Mouse (Mus musculus) splenic B cell, adult 2 months (primary cell): ENCODE measurements around the gene Sema3g.

Experiments used
- DNase-seq: peaks from one replicate; pipeline ENCODE4 v3.0.0-alpha.2; 2011; ENCODE audit warnings: low read depth, low spot score
- H3K27me3 ChIP-seq: 2 replicates; pipeline ENCODE4 v1.6.1; 2012; ENCODE audit warnings: mild to moderate bottlenecking, low read length, moderate library complexity, mixed read lengths; ENCODE audit not compliant: control insufficient read depth, poor library complexity, insufficient read depth, severe bottlenecking
- H3K36me3 ChIP-seq: 2 replicates; pipeline ENCODE4 v1.6.1; 2012; ENCODE audit warnings: mild to moderate bottlenecking, low read length, moderate library complexity, mixed read lengths; ENCODE audit not compliant: control insufficient read depth, poor library complexity, insufficient read depth, severe bottlenecking

Sema3g gene

GRCm38 (mm10) chr14:31217666-31218065 lies at the start of gene Sema3g:
TSS of gene Sema3g (plus strand) at chr14:31217860.
- DNase-seq = peak; percentile 70
- no peaks in the 10 kb centered on the region for H3K36me3 ChIP-seq
- no peaks in the 10 kb centered on the region for H3K27me3 ChIP-seq

- H3K27me3 ChIP-seq = no peaks in the 10 kb centered on the region
- DNase-seq = no peak
- peaks cover 13% of the 10 kb centered on the region for H3K36me3 ChIP-seq
Measured at GRCm38 (mm10) chr14:31168425-31168824, 49.2 kb upstream of the Sema3g start, which contains the start of gene Stab1. TSS of gene Stab1 (minus strand) at chr14:31168641.

GRCm38 (mm10) chr14:31169508-31169907 lies 48.2 kb upstream of the Sema3g start:
- no peaks in the 10 kb centered on the region for H3K27me3 ChIP-seq
- peak; percentile 22 for DNase-seq
- H3K36me3 ChIP-seq = peaks cover 14% of the 10 kb centered on the region

- H3K27me3 ChIP-seq = no peaks in the 10 kb centered on the region
- peaks cover 16% of the 10 kb centered on the region for H3K36me3 ChIP-seq
- DNase-seq = no peak
Measured at GRCm38 (mm10) chr14:31170963-31171362, 46.7 kb upstream of the Sema3g start.

DNA sequence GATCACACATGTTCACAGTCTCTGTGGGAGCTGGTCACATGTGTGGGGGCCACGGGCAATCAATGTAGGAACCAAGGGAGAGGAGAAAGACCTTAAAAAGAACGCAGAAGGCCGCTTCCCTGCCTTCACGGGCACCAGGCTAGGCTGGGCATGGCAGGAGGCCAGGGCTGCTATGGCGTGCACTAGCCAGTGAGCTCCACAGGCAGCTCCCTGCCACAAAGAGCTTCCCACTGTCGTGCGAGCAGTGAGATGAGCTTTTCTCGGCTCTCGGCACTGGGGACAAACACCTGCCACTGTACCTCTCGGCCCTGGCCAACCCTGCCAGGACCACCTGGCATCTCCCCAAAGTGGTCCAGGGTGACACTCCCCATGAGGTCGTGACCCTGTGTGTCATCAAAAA lies 46.3 kb upstream of the Sema3g start:
- H3K36me3 ChIP-seq = peaks cover 16% of the 10 kb centered on the region
- no peak for DNase-seq
- no peaks in the 10 kb centered on the region for H3K27me3 ChIP-seq

- DNase-seq = no peak
- Histone ChIP-seq H3K36me3 (peaks cover 18% of the 10 kb centered on the region), H3K27me3 (no peaks in the 10 kb centered on the region)
Measured at GRCm38 (mm10) chr14:31171821-31172220, 45.8 kb upstream of the Sema3g start.

DNA sequence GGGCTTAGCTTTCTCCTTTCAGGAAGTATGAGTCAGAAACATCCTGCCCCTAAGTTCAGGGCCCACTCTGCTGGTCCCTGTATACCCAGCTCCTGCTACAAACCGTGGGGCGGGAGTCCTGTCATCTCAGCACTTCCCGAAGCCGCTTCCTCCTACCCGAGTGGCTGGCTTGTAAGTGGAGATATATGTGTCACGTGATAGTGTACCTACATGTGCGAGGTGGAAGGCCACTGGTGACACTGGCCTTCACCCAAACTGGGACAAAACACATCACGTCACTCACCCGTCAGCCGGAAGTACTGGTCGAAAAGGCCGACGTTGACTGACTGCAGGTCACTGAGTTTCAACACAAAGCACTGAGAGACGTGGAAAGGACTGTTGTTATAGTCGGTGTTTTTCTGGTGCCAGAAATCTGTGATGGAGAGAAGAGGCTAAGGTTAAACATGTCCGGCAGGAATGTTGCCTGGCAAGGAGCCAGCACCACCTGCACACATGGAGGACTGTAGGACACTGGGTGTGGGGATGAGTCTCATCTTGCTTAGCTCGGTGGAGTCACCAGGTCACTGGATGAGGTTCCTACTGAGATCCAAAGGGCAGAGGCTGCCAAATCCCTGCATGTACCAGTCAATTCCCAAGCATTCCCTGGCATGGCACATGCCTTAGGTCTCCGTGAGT lies 44.7 kb upstream of the Sema3g start:
- no peak for DNase-seq
- H3K27me3 ChIP-seq = no peaks in the 10 kb centered on the region
- H3K36me3 ChIP-seq = peaks cover 21% of the 10 kb centered on the region

DNA sequence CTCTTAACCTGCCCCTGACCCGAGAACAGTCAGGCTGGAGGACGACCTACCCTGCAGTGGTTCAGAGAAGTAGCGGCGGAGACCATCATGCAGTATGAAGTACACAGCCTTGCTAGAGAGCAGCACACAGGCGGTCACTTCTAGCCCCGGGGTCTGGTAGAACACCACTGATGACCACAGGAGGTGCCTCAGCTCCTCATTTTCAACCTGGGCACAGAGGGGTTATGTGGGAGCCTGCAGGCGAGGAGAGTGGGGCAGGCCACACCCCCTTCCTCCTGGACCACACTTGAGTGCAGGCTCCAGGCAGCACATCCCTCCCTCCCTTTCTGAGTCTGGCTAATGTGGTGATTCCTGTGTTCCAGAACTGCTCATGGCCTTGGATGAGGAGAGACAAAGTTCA lies 44.1 kb upstream of the Sema3g start:
- no peak for DNase-seq
- Histone ChIP-seq H3K36me3 (peaks cover 21% of the 10 kb centered on the region), H3K27me3 (no peaks in the 10 kb centered on the region)

GRCm38 (mm10) chr14:31177287-31177686 lies 40.4 kb upstream of the Sema3g start:
- Histone ChIP-seq H3K27me3 (no peaks in the 10 kb centered on the region), H3K36me3 (peaks cover 16% of the 10 kb centered on the region)
- no peak for DNase-seq

- H3K36me3 ChIP-seq = peaks cover 14% of the 10 kb centered on the region
- H3K27me3 ChIP-seq = no peaks in the 10 kb centered on the region
- DNase-seq = no peak
Measured at GRCm38 (mm10) chr14:31177715-31178114, 39.9 kb upstream of the Sema3g start.

GRCm38 (mm10) chr14:31179677-31180365 lies 37.8 kb upstream of the Sema3g start:
- Histone ChIP-seq H3K36me3 (peaks cover 15% of the 10 kb centered on the region), H3K27me3 (no peaks in the 10 kb centered on the region)
- DNase-seq = no peak

DNA sequence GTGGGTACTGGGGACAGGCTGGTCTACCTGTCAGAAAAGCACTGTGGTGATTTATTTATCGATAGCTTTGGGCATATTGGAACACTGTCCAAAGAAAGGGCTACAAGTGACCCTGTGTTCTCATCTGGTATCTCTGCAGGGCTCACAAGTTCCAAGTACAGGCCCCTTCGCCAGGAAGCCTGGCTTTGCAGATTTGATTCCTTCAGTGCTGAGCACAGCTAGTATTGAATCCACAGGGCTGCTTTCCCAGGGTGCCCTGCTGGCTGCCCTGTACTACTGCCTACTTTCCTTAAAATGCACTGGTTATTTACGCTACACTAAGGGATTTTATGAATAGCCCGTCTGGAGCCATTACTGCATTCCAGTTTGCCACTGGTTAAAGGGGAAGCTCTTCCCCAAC lies 36.1 kb upstream of the Sema3g start:
- Histone ChIP-seq H3K36me3 (peaks cover 19% of the 10 kb centered on the region; the same call in 1 of the 2 replicates), H3K27me3 (no peaks in the 10 kb centered on the region)
- no peak for DNase-seq

DNA sequence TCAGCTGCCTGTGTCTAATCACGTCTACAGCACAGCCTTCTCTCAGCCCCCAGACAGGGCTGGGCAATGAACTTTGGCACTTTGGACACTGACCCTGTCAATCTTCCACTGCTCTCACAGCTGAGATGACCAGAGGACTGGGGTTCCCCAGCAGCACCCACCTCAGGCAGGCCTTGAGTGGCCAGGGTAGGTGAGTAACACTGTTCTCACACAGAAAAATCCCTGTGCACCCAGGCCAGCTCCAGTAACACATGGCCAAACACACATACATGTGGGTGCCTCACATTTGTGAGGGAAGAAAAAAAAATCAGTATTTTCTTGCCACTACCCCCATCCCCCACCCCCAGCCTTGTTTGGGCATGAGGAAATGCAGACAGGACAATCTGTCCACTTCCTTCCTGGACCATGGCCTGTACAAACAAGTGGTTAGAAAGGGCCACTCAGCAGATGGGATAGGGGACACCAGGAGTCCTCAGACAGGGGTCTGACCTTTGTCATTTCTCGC lies 34.8 kb upstream of the Sema3g start:
- H3K36me3 ChIP-seq = peaks cover 16% of the 10 kb centered on the region
- DNase-seq = no peak
- no peaks in the 10 kb centered on the region for H3K27me3 ChIP-seq

GRCm38 (mm10) chr14:31183541-31183940 lies 34.1 kb upstream of the Sema3g start:
- no peaks in the 10 kb centered on the region for H3K27me3 ChIP-seq
- no peak for DNase-seq
- H3K36me3 ChIP-seq = peaks cover 18% of the 10 kb centered on the region

DNA sequence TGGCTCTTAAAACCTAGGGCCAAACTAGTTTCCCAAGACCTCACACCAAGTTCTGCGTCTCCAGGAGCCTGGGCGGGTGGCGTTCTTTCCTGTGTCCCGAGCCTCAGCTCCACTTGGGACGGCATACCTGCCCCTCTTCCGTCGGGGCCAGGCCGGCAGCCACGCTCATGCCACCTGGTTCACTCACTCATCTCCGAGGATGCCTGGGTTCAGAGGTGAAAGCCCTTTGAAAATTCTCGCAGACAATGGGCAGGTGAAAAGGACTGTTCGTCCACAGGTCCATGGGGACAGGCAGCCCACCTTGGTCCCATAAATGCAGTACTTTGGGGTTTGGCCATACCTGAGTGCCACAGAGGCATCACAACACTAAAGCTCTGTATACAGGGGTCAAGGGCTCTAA lies 33.5 kb upstream of the Sema3g start:
- Histone ChIP-seq H3K36me3 (peaks cover 21% of the 10 kb centered on the region), H3K27me3 (no peaks in the 10 kb centered on the region)
- no peak for DNase-seq
